ENCODE assay signal across 8 mouse cellular contexts in the genomic region with DNA sequence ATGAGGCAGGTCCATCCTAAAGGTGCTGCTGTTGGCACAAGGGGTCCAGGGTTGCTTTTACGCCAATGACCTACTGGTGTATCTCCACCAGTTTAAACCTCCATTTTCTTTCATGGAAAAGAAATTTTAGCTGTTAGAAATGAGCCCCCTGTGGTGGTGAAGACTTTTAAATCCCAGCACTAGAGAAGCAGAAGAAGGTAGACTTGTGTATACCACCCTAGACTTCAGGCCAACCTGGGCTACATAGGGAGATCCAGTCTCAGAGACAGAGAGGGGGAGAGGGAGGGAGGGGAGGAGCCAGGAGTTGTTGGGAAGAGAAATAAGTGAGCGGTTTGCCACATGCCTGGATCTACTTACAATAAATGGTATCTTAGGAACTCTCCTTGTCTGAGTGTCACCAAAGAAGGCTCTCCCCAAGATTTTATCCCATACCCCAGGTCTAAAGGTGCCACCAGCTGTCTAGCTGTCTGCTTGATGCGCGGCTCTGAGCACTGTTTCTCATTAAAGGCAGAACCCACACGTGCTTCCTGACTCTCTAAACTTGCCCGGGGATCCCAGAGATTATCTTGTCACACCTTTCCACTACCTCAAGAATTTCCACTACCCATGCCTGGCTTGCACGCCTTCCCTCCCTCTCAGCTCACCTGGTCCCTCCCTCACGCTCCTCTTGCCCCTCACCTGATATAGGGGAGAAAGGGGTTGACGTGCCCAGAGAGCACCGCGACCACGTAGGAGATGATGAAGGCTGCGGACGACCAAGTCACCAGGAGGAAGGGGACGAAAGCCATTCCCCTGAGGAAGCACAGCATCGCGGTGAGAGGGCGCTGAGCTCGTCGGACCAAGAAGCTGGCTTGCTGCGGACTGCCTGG. TPM values are rescaled to one million over a fixed set of nuclear protein-coding genes. Genes with fewer than 3 reads are reported as not detected.
DNase-seq lines count a peak whose midpoint lies in the region; ATAC-seq and TF ChIP-seq lines count a peak whose summit lies in the region.

No protein-coding gene starts in this region.

- DNase-seq in heart, postnatal 25 days (ENCODE audit: low spot score): no peak
- DNase-seq in forebrain, postnatal 0 days: peak; percentile 6
- peak; percentile 45 for DNase-seq in lung, postnatal 36 days
- no peak for DNase-seq in left cerebral cortex, adult 18-20 months (ENCODE audit: low spot score in 2 of 2)
- no peak for DNase-seq in yolk sac, embryonic 10.5 days (ENCODE audit: low spot score)
- DNase-seq in adrenal gland, postnatal 10 days: no peak

- no peak overlapping the region for H3K27ac ChIP-seq in heart, embryonic 11.5 days (ENCODE audit: low read depth, low read length)
- no peak overlapping the region for H3K27ac ChIP-seq in forebrain, postnatal 0 days (ENCODE audit: low read depth, low read length)

- H3K4me3 ChIP-seq in heart, embryonic 11.5 days (ENCODE audit: low read depth, low read length): peak overlapping the region; percentile 61
- H3K4me3 ChIP-seq in E14TG2a.4 (replicated peaks; ENCODE audit: low read length): peak overlapping the region; percentile 78
- H3K4me3 ChIP-seq in forebrain, postnatal 0 days (ENCODE audit: low read depth, low read length): peak overlapping the region; percentile 52

- no peaks in the 10 kb centered on the region for H3K36me3 ChIP-seq in heart, embryonic 11.5 days (ENCODE audit: control insufficient read depth, insufficient read depth, low read length)
- H3K36me3 ChIP-seq in E14TG2a.4 (ENCODE audit: insufficient read depth, low read length): no peaks in the 10 kb centered on the region
- H3K36me3 ChIP-seq in forebrain, postnatal 0 days (ENCODE audit: insufficient read depth): no peaks in the 10 kb centered on the region

- ATAC-seq in heart, embryonic 11.5 days (replicated peaks; ENCODE audit: insufficient number of reproducible peaks, low FRiP score, low TSS enrichment): no peak
- peak; percentile 6; the same call in 1 of the 2 replicates for ATAC-seq in forebrain, postnatal 0 days

- 0 out of 2 replicates have a peak, but pooled peaks cover 5% of the 10 kb centered on the region for H3K4me1 ChIP-seq in heart, embryonic 11.5 days (ENCODE audit: control insufficient read depth, insufficient read depth, low read length)
- H3K4me1 ChIP-seq in E14TG2a.4 (replicated peaks; ENCODE audit: low read depth, low read length): peaks cover 28% of the 10 kb centered on the region
- H3K4me1 ChIP-seq in forebrain, postnatal 0 days (ENCODE audit: insufficient read depth): no peaks in the 10 kb centered on the region

- peak overlapping the region; percentile 69 for H3K9ac ChIP-seq in heart, embryonic 11.5 days (ENCODE audit: low read depth, low read length)
- H3K9ac ChIP-seq in forebrain, postnatal 0 days: peak overlapping the region; percentile 57

- H3K9me3 ChIP-seq in heart, embryonic 11.5 days (replicated peaks; ENCODE audit: control insufficient read depth, low read length): no peaks in the 10 kb centered on the region
- H3K9me3 ChIP-seq in E14TG2a.4 (ENCODE audit: low read length): no peaks in the 10 kb centered on the region
- no peaks in the 10 kb centered on the region for H3K9me3 ChIP-seq in forebrain, postnatal 0 days (ENCODE audit: low read length)

- peaks cover 13% of the 10 kb centered on the region for H3K27me3 ChIP-seq in heart, embryonic 11.5 days (ENCODE audit: control insufficient read depth, insufficient read depth, low read length)
- peaks cover 69% of the 10 kb centered on the region for H3K27me3 ChIP-seq in E14TG2a.4 (ENCODE audit: insufficient read depth, low read length)
- no peaks in the 10 kb centered on the region for H3K27me3 ChIP-seq in forebrain, postnatal 0 days (ENCODE audit: insufficient read depth, low read length)

- intact Hi-C loops in heart, postnatal 25 days (cut with DNase I): no loop called here

- no peak for TF ChIP-seq CTCF in E14TG2a.4 (conservative IDR thresholded peaks at IDR 0.05; ENCODE audit: low read length)
- TF ChIP-seq CTCF in forebrain, postnatal 0 days (IDR thresholded peaks at IDR 0.05; ENCODE audit: low read depth): no peak

- WGBS in heart, embryonic 11.5 days (ENCODE audit: insufficient replicate concordance): 8% methylated on average over 21 of the region's 21 CpGs
- 10% methylated on average over 21 of the region's 21 CpGs for WGBS in forebrain, postnatal 0 days

- H3K4me2 ChIP-seq in heart, embryonic 11.5 days: peak overlapping the region; percentile 72
- H3K4me2 ChIP-seq in forebrain, postnatal 0 days (ENCODE audit: low read depth): peak overlapping the region; percentile 63

RNA-seq across cellular contexts. Expression of a gene that starts 22.5 kb away (rescaled TPM):
- 0.39 and 1.1 TPM in 2 replicates for polyA plus RNA-seq in heart, embryonic 11.5 days (2014; fragmentation: Nextera tagmentation; extraction: Ambion mirVana)
- 1 to 10 TPM; 3.8 to 4.1 TPM for total RNA-seq in heart, postnatal 25 days (2021)
- total RNA-seq in forebrain, postnatal 0 days (2014; rRNA removed): 0.62 and 0.85 TPM in 2 replicates
- polyA plus RNA-seq in forebrain, postnatal 0 days (2015; fragmentation: Nextera tagmentation; extraction: Ambion mirVana): 0.58 and 0.92 TPM in 2 replicates
- total RNA-seq in left cerebral cortex, adult 18-20 months (2021): 1 to 10 TPM; 1.6 TPM
- 1 to 10 TPM; 5.0 to 6.5 TPM for total RNA-seq in adrenal gland, postnatal 10 days (2021)

RNA-seq across cellular contexts. Expression of a gene that starts 22.6 kb away (rescaled TPM):
- 8.3 and 8.9 TPM in 2 replicates for polyA plus RNA-seq in heart, embryonic 11.5 days (2014; fragmentation: Nextera tagmentation; extraction: Ambion mirVana)
- total RNA-seq in heart, postnatal 25 days (2021): 10 to 100 TPM; 25.5 to 29.9 TPM
- 44.0 and 51.9 TPM in 2 replicates for total RNA-seq in forebrain, postnatal 0 days (2014; rRNA removed)
- 16.7 and 21.3 TPM in 2 replicates for polyA plus RNA-seq in forebrain, postnatal 0 days (2015; fragmentation: Nextera tagmentation; extraction: Ambion mirVana)
- total RNA-seq in left cerebral cortex, adult 18-20 months (2021): 10 to 100 TPM; 67.8 to 71.8 TPM
- total RNA-seq in adrenal gland, postnatal 10 days (2021): 10 to 100 TPM; 20.0 to 33.8 TPM

Comparison
In these comparisons a context has a peak if more than half of its experiments do, and no peak if none do; other contexts are left out.
1. DNase-seq: peak in forebrain, postnatal 0 days (single experiment) and lung, postnatal 36 days (single experiment); none in heart, postnatal 25 days (single experiment), left cerebral cortex, adult 18-20 months (0 of 2), yolk sac, embryonic 10.5 days (single experiment) and adrenal gland, postnatal 10 days (single experiment).
2. Peak in every context shown above with its lines, with median percentiles within 50 percentile points of each other: H3K4me3 ChIP-seq.